Mouse (Mus musculus) c-Kit-positive CD71-negative TER-119-negative erythroid progenitor cells, embryonic 14.5 days (primary cell): ENCODE measurements around the gene Shld1.
A peak's percentile ranks its signal among the peaks of the same experiment; 100 is the strongest.

Experiments used
- DNase-seq: peaks from one replicate; pipeline ENCODE4 v3.0.0-alpha.2; 2013; ENCODE audit warnings: low read depth

The Shld1 gene

DNA sequence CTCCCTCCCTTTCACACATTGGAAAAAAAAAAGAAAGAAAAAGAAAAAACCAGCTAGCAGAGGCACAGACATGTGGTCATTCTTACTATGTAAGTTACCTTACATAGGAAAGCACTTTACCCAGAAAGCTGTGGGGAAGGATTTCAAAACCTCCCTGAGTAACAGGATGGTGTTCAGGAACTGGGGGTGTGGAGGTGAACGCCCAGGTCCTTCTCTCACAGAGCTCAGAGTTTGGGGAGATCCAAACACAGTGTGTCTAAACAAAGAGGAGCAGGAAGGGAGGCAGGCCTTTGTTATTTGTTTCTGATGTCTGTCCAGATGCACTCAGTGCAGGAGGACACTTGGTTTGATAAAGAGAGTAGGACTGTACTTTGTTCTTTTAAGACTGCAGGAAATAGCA is 5.6 kb downstream of the Shld1 start:
- DNase-seq: no peak

DNA sequence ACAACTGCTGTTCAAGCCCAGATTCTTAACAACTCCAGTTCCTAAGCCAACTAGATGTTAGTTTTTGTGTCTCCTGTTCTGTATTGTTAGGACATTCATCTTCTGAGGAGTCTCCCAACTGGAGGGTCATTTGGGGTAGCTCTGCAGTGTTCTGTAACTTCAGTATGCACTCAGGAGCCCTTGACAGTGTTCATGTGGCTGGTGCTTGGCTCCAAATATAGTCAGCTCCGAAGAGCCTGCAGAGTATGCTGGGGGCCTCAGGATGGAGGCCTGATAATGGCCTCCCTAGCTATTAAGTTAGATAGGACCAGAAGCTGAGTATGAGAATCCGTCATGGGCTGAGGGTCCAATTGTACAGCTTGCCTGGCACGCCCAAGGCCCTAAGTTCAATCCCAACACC is 7.2 kb downstream of the Shld1 start:
- DNase-seq: no peak

DNA sequence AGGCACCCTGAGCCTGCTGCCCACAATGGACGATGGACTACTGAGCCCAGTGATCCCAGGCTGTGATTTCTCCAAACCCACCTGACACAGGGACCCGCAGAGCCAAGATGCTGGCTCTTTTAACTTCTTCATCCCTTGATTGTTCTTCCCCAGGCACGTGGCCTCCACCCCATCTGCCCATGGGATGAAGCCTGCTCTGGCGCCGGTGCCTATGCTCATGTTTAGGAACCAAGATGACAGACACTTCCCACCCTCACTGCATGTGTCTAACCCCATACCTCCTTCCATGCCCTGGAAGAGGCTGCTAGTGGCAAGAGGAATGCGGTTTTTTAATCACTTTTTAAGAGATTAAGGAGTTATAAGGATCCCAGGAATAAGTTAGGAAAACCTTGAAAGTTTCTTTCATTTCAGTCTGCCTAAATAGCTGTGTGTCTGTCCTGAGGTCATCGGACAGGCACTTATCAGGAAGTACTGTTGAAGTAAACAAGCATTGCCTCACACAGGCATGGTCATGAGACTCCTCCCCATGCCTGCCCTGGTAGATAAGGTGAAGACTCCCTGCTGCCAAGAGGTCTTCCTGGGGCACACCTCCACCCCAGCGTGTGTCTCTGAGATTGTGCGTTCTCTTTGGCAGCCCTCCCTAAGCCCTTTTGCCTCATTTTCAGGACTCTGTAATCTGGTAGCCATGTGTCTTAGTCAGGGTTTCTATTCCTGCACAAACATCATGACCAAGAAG is 8.8 kb downstream of the Shld1 start:
- DNase-seq: peak; percentile 58

DNA sequence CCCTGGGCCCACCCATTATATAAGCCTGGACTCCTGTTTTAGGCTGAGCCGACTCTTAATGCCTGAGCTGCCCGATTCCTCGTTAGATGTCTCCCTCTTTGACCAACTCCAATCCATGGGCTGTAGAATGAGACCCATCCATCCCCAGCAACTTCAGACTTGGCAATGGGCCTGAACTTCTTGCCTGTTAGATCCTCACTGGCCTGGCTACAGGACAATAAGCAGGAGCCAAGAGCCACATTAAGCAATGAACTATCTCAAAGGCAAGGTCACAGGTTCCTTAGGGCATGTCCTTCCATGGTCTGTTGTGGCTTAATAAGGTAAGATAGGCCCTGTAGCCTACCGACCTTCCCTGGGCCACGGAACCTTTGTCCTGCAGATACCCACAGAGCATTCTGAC is 9.8 kb downstream of the Shld1 start:
- no peak for DNase-seq

DNA sequence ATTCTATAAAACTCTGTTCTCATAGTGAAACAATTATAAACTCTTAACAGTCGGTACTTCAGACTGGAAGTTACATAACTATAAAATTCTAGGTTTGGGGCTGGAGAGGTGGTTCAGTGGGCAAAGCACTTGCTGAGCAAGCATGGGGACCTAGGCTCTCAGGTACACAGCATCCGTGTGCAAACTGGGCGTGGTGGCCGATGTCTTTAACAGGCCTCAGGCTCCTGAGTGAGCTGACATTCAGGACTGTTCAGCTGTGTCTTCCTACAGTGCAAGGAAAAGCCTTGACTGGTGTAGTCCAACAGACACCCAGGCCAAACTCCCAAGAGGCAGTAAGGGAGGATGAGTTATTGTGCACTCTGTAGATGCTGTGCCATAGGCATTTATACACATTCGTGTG is 10.5 kb downstream of the Shld1 start:
- no peak for DNase-seq

DNA sequence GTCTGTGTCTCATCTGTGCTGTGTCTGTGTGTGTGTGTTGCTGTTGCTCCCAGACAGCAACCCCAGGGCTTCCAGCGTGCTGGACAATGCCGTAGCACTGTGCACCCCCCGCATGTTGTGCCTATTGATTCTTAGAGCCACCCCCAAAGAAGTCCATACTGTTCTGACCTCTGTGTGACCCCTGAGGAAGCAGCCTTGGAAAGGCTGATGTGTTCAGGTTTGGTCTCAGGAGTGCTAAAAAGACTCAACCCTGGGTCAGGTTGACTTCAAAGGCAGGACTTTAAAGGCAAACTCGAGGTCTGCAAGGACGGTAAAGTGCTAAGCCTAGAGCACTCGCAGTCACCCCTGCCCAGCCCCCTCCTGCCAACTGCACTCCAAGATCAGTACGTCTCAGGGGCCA is 11.0 kb downstream of the Shld1 start:
- DNase-seq: no peak

DNA sequence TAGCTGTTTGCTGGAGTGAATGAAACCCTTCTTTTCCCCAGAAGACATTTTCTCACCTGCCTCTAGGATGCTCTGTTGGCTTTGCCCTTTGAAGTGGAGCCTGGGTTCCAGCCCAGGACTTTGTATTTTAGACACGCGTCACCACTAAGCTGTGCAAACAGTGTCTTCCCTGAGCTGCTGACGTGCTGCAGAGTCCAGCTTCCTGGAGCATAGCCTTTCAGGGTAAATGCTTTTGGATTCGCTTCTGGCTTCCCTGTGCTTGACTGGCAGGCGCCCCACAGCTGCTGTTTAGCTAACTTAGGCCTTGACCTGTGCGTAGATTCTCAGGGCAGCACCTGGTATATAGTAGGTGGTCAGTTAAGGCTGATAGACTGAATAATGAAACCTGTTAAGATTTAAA is 11.7 kb downstream of the Shld1 start:
- no peak for DNase-seq

DNA sequence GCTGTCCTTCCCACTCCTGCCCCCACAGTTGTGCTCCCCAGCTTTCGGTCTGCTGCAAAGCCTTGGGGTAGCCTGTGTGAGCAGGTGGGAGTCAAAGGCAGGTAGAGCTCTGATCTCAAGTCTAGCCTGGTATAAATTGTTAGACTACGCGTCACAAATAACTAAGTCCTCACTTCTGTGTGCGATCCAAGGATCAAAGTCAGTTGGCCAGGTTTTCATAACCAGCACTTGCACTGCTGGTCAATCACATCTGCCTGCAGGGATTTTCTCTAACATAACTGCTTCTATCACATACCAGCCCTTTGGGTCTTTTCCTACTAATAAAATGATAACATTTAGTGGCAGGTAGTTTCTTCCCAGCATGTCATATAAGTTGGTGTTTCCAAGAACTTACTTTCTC is 14.2 kb downstream of the Shld1 start:
- no peak for DNase-seq

DNA sequence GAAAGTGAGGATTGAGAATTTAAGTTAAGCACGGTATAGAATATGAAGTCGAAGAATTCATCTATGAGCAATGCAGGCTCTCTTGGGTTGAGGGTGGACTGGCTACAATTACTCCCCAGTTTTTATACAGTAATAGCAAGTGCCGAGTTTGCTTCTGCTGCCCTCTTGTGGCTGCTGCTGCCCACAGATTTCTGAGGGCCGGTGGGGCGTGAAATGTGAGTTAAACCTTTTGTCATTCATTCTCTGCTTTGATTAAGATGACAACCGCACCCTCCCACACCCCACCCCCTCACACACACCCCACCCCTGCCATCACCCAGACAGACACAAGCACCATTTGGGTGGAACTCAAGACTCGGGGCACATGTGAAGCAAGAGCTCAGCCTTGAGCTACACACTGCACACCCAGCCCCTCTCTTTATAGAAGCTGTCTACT is 14.7 kb downstream of the Shld1 start:
- peak; percentile 56 for DNase-seq

DNA sequence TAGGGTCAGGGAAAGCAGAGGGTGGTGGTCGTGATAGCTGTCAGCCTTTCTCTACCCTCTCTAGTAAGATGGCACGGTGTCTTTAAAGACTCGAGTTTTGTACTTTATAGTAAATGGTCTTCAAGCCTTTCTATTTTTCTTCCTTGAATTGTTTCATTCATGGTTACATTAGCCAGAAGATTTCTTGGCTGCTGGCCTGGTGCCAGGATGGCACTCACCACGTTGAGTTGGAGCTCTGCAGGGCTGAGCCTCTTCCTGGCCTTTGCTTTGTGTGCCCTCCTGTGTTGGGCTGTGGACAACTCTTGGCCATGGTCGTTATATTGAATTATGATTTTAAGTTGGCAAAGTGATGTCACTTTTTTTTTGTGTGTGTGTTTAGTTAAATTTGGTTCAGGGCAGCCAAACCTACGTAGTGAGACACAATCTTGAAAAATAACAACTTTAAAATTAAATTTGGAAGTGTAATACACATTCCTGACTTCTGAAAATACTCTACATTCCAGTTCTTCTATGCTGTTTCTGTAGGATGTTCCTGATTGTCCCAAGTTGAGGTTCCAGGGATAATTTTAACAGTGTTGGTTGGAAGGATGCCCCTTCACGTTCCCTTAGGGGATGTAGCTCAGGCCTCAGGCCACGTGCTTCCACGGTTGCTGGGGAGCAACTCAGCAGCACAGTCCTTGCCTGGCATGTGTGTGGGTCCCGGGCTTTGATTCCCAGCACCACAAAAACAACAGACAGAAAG is 18.7 kb downstream of the Shld1 start:
- DNase-seq: no peak

DNA sequence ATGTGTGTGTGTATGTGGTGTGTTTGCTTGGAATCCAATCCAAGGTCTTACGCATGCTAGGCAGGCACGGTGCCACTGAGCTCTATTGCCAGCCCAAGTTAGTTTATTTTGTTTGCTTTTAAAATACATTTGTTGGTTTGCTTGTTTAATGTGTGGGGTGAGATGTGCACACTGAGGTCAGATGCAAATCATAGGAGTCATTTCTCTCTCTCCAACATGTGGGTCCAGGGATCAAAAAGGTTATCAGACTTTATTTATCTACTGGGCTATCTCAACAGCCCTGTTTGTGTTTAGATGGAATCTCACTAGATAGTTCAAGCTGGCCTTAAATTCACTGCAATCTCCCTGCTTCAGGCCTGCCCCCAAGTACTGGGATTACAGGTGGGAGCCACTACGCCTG is 19.6 kb downstream of the Shld1 start:
- no peak for DNase-seq

DNA sequence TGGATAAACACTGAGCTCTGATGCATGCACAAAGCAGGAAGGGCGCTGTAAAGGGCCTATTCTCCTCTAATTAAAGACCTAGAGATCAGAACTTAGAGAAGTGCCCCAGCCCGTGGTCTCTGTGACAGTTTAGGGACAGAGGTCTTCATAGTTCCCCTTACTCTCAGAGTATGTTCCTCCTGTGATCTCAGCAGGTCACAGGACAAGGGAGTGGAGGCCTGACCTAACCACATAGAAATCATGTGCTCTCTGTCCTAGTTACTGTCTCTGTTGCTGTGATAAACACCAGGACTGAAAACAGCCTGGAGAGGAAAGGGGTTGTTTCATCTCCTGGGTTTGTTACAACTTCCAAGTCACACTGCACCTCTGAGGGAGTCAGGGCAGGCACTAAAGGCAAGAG is 23.8 kb downstream of the Shld1 start:
- DNase-seq: no peak

DNA sequence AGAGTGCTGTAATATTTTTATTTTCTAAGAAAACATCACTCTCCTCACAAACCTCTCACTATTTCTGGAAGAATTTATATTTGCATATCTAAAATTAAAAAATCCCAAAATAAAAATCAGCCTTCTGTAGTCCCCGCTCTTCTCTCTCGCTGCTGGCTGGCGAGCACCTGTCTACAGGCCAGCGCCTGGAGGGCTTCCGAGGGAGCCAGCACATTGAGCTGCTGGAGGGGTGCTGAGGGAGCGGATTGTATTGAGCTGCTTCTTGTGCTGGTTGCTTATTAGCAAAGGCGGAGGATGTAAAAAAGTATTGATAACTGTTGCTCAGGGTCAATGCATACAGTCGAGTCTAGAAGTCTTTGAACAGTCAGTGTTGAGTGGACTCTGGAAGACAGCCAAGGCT is 25.3 kb downstream of the Shld1 start:
- DNase-seq: no peak

DNA sequence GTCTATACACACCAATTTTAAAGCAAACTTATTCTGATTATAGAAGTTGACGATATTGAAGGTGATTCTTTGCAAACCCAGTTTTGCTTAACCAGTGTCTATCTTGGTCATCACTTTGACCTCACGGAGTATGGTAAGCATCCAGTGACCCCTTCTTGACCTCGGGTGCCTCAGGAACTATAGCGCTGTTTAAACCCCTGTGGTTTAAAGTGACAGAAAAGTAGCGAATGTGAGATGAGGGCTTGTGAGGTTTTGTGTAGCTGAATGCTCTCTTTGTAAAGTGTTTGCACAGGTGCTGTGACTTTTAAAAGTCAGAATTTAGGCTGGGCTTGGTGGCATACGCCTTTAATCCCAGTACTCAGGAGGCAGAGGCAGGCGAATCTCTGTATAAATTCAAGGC is 27.8 kb downstream of the Shld1 start:
- no peak for DNase-seq

DNA sequence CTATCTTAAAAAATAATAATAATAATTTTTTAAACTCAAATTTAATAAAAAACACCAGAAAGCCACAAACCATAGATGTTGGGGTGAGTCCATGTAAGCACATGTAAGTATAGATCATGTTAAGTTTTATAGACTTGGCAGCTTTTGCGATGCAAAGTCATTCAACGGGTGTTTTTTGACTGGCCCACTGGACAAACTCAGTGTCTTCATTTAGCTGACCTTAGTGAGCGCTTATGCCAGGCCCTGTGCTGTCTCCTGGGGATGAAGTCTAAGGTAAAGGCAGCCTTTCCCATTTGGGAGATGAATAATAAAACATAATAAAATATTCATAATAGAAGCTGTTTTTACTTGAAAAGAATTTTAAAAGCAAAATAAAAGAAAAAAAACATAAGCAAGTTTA is 28.2 kb downstream of the Shld1 start:
- no peak for DNase-seq

DNA sequence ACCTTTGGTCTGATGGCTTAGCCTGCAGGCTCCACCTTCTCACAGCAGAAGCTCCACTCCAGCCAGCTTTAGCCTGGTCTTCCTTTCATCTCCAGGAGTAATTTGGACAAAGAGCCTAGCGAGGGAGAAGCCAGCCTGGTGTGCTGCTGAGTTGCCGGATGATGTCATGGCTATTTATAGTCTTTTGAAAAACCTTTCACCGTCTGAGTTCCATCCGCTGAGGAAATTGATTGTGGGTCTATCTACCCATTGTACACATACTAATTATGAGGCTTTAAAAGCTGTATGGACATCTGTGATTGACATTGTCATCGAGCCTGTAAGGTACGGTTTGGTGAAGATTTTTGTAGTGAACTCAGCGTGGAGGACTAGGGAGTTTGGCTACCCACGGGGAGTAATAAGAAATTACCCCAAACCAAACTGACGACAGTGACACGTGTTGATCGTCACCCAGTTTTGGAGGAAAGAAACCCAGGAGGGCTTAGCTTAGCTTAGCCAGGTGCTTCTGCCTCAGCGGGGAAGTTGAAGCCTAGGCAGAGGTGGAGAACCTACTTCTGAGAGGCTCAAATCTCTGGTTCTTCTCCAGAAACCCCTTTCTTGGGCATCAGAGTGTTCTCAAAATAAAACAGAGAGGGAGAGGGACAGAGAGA is 28.8 kb downstream of the Shld1 start:
- DNase-seq: no peak

DNA sequence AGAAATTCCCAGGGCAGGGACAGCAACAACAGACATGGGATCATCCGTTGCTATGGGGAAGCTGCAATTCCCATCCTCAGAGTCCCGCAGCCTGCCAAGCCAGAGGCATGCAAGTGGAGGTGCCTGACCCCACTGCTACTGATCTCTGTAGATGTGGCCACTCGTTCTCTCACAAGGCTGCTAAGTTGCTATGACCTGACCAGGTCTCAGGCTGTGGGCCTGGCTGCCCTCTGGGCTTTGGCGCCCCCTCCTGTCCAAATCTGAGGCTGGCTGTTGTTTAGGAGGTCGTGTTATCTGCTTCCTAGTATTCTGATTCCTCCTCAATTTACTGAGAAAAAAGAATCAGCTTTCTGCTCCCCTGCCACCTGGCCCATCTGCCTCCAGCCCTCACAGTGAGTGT is 29.4 kb downstream of the Shld1 start:
- DNase-seq: peak; percentile 47

DNA sequence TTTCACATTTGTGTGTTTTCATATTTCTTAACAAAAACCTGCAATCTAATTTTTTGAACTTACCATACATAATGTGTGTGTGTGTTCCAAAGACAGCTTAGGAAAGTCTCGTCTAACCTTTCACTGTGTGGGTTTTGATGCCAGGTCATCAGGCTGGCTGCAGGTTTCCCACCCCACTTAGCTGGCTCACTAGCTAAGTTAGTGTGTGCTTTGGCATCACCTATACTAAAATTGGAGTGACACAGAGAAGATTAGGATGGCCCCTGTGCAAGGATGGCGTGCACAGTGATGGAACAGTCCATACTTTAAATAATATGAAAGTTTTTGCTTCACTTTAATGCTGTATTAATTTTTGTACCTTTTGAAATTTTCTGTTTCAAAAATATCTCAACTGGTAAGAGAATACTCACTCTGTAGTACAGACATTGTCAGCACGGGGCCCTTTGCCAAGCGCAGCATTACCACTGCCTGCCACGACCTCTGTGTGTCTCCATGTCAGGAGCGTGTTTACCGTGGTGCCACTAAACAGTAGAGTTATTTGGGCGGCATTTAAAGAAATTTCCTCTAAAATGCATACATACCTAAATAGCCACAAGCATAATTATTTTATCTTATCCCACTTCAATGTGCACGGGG is 30.3 kb downstream of the Shld1 start:
- no peak for DNase-seq

DNA sequence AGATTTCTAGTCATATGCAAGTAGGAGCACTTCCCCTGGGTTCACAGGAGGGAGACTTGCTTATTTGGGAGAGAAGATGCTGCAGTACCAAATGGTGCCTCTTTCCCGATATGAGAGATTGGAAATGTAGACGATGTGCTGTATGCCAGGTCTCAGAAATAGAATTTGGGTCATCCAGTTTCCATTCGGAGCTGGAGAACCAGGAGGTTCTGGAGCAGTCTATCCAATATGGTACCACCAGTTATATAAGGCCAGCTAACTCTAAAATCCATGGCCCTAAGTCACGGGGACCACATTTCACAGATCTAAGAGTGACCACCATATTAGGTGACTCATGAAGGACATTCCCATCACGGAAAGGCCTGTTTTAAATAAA is 30.8 kb downstream of the Shld1 start:
- DNase-seq: no peak

DNA sequence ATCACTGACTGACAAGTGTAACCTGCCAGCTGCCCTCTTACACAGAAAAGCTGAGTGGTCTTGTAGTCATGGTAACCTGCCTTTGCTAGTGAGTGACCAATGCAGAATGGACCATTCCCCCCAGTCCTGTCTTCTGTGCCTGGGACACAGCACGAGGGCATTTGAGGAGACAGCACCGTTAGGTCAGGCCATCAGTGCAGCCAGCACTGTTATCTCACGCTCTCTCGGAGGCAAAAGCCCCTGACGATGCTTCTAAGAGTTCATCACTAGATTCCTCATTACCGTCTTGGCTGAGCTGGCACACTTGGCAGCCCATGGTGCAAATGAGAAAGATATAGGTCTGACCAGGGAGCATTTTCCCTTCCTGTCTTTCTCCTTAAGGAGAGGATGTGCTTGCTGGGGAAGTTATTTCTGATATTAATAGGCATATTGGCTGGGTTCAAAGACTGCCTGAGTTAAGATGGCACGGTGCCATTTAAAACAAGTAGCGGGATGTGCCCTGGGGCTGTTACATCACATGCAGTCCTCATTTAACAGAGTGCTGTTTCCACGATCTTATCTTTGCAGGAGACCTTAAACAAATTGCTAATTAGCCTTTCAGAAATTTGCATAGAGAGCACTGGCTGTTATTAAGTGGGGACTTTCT is 34.3 kb downstream of the Shld1 start:
- DNase-seq: no peak

DNA sequence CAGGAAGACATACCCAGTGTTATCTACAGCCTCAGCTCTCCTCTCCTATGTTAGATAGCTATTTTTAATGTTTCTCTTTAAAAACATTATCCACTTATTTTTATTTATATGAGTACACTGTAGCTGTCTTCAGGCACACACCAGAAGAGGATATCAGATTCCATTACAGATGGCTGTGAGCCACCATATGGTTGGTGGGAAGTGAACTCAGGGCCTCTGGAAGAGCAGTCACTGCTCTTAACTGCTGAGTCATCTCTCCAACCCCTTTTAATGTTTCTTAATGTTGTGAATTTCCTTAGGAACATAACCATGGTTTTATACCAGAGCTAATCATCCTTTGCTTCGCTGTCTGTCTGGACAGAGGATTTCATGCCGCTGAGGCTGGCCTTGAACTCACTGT is 35.1 kb downstream of the Shld1 start:
- DNase-seq: no peak

DNA sequence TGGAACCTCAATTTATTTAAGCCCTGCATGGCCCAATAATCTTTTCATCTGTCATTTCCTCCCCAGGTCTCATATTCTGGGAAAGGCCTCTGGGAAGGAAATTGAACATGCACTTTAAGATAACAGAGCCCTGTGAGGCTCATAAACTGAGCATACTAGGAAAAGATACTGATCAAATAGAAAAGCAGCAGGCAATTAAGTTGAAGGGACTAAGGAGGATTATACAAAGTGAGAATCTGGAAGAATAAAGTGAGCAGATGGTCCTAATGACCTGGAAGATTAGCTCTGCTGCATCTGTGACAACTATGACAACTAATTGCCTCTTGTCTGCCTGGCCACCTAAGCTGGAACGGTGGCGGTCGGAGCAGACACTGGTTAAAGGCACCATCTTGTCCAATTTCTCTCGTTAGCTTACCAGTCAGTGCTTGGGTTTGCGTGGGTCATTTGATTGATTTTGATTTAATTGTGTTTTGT is 37.3 kb downstream of the Shld1 start:
- DNase-seq: no peak
